Mouse (Mus musculus): Measurements from ENCODE around the gene Sult1e1.

Gene Sult1e1

DNA sequence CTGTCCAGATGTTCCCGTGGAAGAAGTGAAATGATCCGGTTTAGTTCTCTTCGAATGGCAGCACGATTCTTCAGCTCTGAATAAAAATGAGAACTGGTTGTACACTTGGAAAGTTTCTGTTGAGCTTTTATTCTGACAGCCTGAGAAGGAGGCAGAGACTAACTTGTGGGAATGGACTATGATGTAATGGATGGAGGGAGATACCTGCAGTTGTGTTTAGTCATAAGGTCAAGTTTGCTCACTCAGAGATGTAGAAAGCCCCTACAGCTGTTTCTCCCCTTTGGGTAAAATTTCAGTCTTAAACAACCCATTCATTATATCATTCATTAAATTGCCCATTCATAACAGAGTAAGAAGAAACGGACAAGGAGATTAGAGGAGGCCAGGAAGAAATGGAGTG is at the start of gene Sult1e1:
TSS of gene Sult1e1 (minus strand) at position 101 of the 400 bp plus-strand sequence.
- no peak for DNase-seq (ENCODE audit: low read depth, low spot score)

DNA sequence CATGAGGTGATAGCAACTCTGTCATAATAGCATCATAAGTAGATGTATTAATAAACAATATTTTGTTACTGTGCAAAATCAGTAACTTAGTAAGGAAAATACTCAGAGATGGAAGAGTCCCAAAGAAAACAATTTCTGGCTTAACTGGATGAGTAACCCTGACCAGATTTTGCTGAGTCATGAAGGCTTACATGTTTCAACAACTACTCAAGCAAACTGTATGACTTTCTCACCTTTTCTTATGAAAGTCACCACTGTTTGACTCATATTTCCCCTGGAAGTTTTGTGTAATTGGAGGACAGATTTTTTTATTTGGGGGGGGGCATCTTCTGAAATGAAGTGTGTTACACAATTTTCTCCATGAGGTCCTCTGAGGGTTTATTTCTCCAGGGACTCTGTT is 31.3 kb upstream of the Sult1e1 start:
- no peak for DNase-seq (ENCODE audit: low read depth, low spot score)

GRCm38 (mm10) chr5:87615128-87615390 is 23.7 kb upstream of the Sult1e1 start:
- DNase-seq (ENCODE audit: low read depth, low spot score), result no peak

- DNase-seq (ENCODE audit: low read depth, low spot score), result no peak
Measured at GRCm38 (mm10) chr5:87614364-87615127, 23.2 kb upstream of the Sult1e1 start.

DNA sequence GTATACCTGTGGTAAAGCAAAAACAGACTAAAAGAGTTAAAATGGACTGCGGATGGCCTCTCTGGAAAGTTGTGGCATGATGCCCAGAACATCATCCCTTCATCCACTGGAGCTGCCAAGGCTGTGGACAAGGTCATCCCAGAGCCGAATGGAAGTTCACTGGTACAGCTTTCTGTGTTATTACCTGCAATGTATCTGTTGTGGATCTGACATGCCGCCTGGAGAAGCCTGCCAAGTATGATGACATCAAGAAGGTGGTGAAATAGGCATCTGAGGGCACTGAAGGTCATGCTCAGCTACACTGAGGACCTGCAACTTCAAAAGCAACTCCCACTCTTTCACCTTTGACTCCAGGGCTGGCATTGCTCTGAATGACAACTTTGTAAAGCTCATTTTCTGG is 9.6 kb upstream of the Sult1e1 start:
- no peak for DNase-seq (ENCODE audit: low read depth, low spot score)

DNA sequence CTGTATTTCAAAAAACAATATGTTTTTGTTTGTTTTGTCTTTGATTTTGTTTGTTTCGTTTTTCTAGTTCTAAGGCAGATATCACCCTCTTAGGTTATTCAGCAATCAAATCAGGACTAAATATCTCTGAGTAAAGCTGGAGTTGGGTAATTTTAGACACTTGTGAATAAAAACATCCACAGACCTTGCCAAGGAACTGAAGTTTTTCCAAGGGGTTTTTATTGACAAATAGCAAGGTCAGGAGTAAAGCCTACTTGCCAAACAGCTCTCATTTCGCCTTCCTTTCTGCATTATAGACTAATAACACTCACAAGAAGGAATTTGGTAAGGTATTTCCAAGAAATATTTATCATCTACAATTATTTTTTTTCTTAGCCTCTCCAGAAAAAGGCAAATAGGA is 6.5 kb upstream of the Sult1e1 start:
- no peak for DNase-seq (ENCODE audit: low read depth, low spot score)

- DNase-seq (ENCODE audit: low read depth, low spot score), result no peak
Measured at GRCm38 (mm10) chr5:87589916-87590315, 1.5 kb downstream of the Sult1e1 start.

DNA sequence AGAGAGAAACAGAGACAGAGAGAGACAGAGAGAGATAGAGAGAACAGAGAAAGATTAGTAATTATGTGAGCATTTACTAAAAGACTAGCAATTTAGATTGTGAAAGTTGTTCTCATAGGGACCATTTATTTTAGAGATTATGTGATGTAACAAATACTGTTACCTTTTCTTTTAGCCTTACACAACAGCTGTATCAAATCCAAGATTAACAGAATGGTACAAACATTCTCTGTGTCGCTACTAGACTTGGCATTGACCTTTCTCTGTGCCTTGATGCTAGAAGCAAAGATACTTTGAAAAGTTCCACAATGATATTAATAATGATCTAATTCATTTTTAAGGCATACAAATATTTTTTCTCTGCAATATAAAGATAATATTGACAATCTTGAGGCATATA is 11.0 kb downstream of the Sult1e1 start:
- DNase-seq (ENCODE audit: low read depth, low spot score), result no peak

DNA sequence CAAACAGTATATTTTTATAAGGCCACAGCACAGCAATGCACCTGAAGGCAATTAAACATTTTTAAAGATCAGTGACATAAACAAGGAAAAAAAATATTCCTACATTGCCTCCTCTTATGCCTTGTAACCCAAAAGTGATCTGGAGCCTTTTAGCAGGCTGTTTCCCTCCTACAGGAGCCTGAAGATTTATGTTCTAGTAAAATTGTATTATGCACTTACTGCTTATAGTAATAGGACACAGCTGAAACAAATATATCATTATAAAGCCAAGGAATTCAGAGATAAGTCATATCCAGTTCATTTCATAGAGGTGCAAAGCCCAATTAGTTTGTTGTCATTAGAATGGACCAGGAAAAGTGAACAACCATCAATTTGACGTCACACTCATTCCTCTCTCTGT is 17.2 kb downstream of the Sult1e1 start:
- DNase-seq (ENCODE audit: low read depth, low spot score), result no peak

- DNase-seq (ENCODE audit: low read depth, low spot score), result no peak
Measured at GRCm38 (mm10) chr5:87573490-87573889, 17.9 kb downstream of the Sult1e1 start.

DNA sequence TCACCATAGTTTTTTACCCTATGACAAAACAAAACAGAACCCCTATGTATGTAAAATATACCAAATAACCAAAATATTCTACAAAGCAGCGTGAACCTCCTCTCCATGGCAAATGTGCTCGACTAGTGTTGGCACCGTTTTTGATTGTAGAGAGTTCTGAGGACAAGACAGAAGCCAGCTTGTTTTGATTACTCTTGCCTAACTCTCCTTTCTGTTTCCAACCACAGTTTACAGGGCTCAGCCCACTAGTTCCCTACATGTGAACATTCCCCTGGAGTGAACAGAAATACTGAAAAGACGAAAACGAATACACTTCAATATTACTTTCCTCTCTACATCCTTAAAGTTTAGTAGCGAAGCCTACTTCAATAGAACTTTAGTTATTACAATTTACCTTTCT is 18.6 kb downstream of the Sult1e1 start:
- no peak for DNase-seq (ENCODE audit: low read depth, low spot score)

DNA sequence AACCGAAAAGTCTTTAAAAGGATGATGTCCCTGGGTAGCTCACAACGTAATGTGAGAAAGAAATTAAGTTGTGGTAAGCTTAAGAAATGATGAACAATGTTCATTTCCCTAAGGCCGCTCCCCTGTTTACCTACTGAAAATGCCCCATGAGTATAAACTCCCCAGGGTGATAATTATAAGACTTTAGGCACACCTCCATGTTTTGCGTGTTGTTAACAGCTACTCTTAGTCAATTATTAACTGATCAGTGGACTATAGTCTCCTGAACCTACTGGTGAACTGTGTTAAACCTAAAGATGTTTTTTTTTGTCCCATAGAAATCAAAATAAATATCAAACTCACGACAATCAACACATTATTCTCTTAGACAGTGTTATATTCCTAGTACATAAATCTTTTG is 22.5 kb downstream of the Sult1e1 start, which contains the start of gene Sult1d1:
TSS of gene Sult1d1 (minus strand) at position 183 of the 400 bp plus-strand sequence.
- no peak for DNase-seq (ENCODE audit: low read depth, low spot score)

DNA sequence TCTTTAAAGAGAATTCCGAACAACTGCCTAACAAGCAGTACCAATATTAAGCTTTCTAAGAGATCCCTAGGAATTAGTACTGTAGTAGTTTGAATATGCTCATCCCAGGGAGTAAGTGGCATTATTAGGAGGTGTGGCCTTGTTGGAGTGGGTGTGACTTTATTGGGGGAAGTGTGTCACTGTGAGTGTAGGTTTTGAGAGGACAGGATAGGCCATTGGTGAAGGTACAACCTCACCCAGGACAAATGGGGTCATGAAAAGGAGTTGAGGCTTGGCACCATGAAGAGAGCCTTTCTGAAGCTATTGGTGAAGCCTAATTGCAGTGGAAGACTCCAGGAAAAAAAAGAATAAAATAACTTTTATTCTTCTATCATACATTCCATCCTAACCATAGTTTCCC is 24.1 kb downstream of the Sult1e1 start:
- DNase-seq (ENCODE audit: low read depth, low spot score), result no peak

- DNase-seq (ENCODE audit: low read depth, low spot score), result no peak
Measured at GRCm38 (mm10) chr5:87562966-87563365, 28.4 kb downstream of the Sult1e1 start.

GRCm38 (mm10) chr5:87562526-87562925 is 28.9 kb downstream of the Sult1e1 start:
- no peak for DNase-seq (ENCODE audit: low read depth, low spot score)

DNA sequence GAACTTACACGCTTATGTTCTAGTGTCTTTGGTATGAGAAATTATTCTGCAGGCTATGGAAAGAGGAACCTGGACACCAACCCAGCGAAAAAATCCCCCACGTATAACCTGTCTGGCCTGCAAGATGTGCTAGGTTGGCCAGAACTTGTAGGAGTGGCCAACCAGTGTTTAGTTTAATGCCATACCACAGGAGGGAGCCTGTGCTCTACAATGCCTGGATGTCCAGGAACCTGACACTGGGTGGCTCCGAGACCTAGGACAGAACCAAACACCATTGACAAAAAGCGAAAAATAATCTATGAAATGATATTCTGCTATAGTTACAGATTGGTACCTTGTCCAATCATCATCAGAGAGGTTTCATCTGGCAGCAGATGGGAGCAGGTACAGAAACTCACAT is 31.2 kb downstream of the Sult1e1 start:
- no peak for DNase-seq (ENCODE audit: low read depth, low spot score)

DNA sequence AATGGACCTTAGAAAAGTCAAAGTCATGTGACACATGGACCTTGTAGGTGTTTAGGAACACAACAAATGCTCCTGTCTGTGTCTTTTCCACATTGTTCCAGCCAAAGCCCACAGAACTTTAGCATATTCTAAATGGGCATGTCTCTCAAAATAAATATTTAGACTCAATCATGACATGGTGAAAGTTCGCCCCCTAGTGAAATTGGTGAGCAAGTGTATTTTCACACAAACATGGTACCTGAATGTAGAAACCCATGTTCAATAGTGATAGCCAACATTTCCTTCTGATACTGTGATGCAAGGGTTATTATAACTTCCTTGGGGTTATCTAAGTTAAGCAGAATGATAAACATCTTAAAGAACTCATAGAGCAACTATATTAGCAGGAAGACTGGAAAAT is 40.5 kb downstream of the Sult1e1 start:
- DNase-seq (ENCODE audit: low read depth, low spot score), result no peak

- DNase-seq (ENCODE audit: low read depth, low spot score), result no peak
Measured at GRCm38 (mm10) chr5:87538111-87538510, 53.3 kb downstream of the Sult1e1 start, which contains the start of gene Sult1b1. Sult1b1 (minus strand) TSS chr5:87538195.

- no peak for DNase-seq (ENCODE audit: low read depth, low spot score)
Measured at GRCm38 (mm10) chr5:87535994-87536644, 55.3 kb downstream of the Sult1e1 start.

GRCm38 (mm10) chr5:87532288-87532687 is 59.1 kb downstream of the Sult1e1 start:
- DNase-seq (ENCODE audit: low read depth, low spot score), result no peak

Data from c-Kit-negative CD71-positive TER-119-positive erythroid progenitor cells, embryonic 14.5 days (primary cell).